Mouse (Mus musculus) kidney, adult 2 months (tissue): ENCODE measurements around the gene Uggt2.

Experiments
- CTCF ChIP-seq: fragments of 200-500 bp; conservative IDR thresholded peaks from 2 replicates; pipeline ENCODE4 v1.5.1; 2011; ENCODE audit warnings: low read depth, mild to moderate bottlenecking, control low read depth, low read length, moderate library complexity, mixed read lengths; ENCODE audit not compliant: insufficient read depth, insufficient read length
- POLR2A ChIP-seq: fragments of 200-500 bp; IDR thresholded peaks from one replicate; pipeline ENCODE4 v1.6.1; 2011; ENCODE audit warnings: low read depth, low read length, control low read depth

- TF ChIP-seq POLR2A: no peak
- TF ChIP-seq CTCF: no peak
Observed at GRCm38 (mm10) chr14:119060682-119061081, 38.5 kb downstream of the Uggt2 start.
